Mouse (Mus musculus) cortical plate, adult 2 months (tissue): Measurements from ENCODE around the gene Gsta3. TPM values are rescaled to one million over a fixed set of nuclear protein-coding genes. Genes with fewer than 3 reads are reported as not detected.
"Not testable (repeated sequence)": the region's sequence is repeated elsewhere in the genome, so short reads cannot be mapped to it uniquely, and the experiment has no call there.

Experiments used
- H3K27ac ChIP-seq: fragments of 200-500 bp; 2 replicates; pipeline ENCODE4 v1.5.1; 2012; ENCODE audit warnings: low read length, control low read depth, inconsistent platforms; ENCODE audit not compliant: insufficient read depth
- H3K4me1 ChIP-seq: fragments of 200-500 bp; 2 replicates; pipeline ENCODE4 v1.6.1; 2011; ENCODE audit warnings: low read length; ENCODE audit not compliant: control insufficient read depth, insufficient read depth
- H3K4me3 ChIP-seq: fragments of 200-500 bp; 2 replicates; pipeline ENCODE4 v1.5.1; 2011; ENCODE audit warnings: mild to moderate bottlenecking, low read length, control low read depth; ENCODE audit not compliant: insufficient read depth
- CTCF ChIP-seq: fragments of 200-500 bp; IDR thresholded peaks from 2 replicates; pipeline ENCODE4 v1.5.1; 2011; ENCODE audit warnings: mild to moderate bottlenecking, control low read depth, low read length; ENCODE audit not compliant: insufficient read depth; ENCODE audit errors: extremely low read depth
- POLR2A ChIP-seq: fragments of 200-500 bp; IDR thresholded peaks from 2 replicates; pipeline ENCODE4 v1.6.1; 2011; ENCODE audit warnings: mild to moderate bottlenecking, low read length, control low read depth; ENCODE audit not compliant: insufficient read depth; ENCODE audit errors: extremely low read depth
- polyA plus RNA-seq: library from polyadenylated mRNA; depleted of rRNA; stranded (reverse); fragments of >200 nt; gene quantifications from 2 replicates; pipeline ENCODE4 v1.2.3, GENCODE M21; 2012; rRNA removed

Gene Gsta3
- 3.4 and 3.5 TPM in 2 replicates for polyA plus RNA-seq

DNA sequence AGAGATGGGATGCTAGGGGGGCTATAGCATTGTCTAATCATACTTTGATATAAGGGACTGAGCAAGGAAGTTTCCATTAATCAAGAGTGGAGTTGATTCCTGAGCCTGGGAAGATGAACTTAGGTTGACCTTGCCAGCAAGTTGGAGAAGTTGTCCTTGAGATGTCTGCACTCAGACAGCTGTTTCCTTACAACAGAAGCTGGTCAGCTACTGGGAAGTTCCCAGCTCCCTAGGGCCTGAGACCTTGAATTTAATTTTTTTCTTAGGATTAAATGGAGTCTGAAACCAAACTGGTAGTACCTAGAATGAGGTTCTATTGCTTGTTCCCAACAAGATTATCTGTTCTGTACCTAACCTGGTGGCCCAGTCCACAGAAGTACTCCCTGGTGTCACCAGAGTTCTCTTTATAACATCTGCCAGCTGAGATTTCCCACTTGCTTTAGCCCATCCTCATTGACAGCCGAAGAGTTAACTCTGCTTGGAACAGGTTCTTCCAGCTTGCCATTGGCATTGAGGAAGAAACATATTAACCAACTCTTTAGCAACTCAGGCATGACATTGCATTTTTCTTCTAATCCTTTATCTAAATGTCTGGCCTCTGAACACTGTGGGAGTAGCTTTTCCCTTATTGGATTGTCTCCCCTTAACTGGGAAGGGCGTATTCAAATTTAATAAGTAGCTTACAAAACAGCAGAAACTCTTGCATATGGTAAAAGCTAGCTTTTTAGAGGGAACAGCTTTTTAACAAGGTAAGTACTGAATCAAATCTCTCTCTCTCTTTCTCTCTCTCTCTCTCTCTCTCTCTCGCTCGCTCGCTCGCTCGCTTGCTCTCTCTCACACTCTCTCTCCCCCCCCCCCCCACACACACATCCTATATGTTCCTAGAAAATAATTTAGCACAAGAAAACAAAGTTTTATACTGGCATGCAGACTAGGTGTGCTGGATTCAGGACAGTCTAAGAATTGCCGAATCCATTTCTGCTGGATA, at the start of gene Gsta3:
Gene Gsta3 (plus strand): TSS at position 679 of the 988 bp plus-strand sequence.
- H3K4me1 ChIP-seq = no peaks in the 10 kb centered on the region
- H3K27ac ChIP-seq = no peak within 1 kb of the TSS
- no peak within 1 kb of the TSS for H3K4me3 ChIP-seq
- TF ChIP-seq CTCF = no peak
- no peak for TF ChIP-seq POLR2A

DNA sequence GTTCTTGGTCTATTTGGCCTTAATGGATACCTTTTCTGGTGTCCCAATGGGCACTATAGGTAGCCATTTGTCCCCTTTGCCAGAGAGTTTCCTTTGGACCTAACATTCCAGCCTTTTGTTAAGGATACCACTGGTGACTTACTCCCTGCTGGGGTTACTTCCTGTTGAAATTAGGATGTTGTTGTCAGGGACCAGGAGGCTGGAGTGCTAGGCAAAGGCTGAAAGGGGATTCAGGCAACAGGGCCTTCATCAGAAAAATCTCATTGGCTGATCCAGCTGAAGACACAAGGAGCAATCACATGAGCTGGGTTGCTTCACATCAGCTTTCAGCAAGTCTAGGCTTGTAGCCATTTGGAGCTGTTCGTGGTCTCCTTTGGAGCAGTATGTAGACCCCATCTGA, 34.1 kb upstream of the Gsta3 start:
- Histone ChIP-seq H3K4me1 (no peaks in the 10 kb centered on the region), H3K4me3 (no peak overlapping the region), H3K27ac (no peak overlapping the region)
- TF ChIP-seq CTCF (no peak), POLR2A (no peak)

DNA sequence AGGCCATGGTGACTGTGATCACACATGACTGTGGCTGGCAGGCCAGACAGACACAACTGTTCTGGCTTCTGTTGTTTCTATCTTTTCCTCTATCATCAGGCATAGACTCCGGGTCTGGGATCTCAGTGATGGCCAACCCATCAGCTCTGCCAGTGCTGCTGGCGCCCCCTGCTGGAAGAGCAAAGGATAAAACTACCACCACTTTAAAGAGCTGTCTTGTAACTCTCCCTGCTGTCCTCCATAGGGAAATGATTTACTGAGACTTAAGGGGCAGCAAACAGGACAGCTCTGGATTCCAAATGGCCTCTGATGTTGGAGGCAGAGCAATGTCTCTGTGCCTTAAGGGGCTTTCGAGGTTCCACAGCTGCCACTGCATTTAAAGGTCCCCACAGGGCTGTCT, 26.9 kb upstream of the Gsta3 start:
- H3K4me1 ChIP-seq, H3K27ac ChIP-seq, H3K4me3 ChIP-seq: not testable (repeated sequence)
- 0 out of 2 replicates have a peak, but pooled peaks have one; percentile 1 for TF ChIP-seq CTCF

DNA sequence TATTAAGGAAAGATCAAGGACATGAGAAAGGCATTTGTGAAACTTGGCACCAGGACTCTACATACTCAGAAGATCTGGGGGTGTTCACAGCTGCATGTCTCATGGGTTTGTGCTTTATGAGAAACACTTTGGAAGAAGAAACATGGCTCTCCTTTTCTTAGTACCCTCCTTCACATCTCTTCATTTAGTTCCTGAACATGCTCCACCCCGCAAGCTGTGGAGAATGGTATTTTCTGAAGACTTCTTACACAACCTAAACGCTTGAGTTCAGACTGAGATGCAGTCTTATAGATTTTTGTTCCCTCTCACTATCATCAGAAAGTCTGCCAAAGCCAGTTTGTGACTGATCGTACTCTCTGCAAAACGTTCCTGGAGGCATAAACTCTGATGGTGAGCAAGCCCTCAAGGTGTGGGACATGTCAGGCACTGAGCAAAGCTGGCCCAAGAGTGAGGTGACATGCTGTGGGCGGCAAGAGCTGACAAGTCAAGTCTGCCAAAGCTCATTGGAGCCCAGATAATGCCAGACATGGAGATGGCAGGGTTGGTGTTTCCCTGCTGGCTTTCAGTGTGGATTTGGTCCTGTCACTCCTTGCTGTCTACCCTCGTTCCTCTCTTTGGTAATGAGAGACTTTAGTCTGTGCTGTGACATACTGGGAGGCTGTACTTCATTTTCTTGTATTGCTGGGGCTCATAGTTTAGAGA, 26.2 kb upstream of the Gsta3 start:
- peak overlapping the region; percentile 67 for H3K27ac ChIP-seq
- not testable (repeated sequence) for H3K4me3 ChIP-seq, H3K4me1 ChIP-seq

DNA sequence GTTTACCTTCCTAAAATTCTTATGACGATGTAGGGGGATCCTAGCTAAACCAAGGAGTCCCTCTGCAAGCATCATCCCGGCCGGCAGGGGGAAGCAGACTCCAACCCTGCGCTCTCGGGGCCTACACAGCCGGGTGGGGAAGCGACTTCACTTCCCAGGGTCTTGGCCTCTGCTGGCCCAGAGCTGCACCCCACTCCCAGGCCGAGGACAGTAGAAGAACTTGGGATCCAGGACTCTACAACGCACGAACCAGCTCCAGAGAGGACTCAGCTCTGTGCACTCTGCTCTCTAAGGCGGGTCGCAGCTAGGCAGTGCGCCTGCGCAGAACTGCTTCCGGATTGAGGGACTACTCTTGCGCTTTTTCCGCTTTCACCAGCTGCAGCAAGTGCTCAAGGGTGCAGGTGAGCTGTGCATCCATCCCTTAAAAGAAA, 21.9 kb upstream of the Gsta3 start, which contains the start of gene Tmem14a:
Gene Tmem14a (plus strand): TSS at position 87 of the 431 bp plus-strand sequence.
- Histone ChIP-seq H3K27ac (peak within 1 kb of the TSS; percentile 83), H3K4me1 (peaks cover 3% of the 10 kb centered on the region), H3K4me3 (peak within 1 kb of the TSS; percentile 58)
- TF ChIP-seq CTCF (peak; percentile 64), POLR2A (peak; percentile 90)

DNA sequence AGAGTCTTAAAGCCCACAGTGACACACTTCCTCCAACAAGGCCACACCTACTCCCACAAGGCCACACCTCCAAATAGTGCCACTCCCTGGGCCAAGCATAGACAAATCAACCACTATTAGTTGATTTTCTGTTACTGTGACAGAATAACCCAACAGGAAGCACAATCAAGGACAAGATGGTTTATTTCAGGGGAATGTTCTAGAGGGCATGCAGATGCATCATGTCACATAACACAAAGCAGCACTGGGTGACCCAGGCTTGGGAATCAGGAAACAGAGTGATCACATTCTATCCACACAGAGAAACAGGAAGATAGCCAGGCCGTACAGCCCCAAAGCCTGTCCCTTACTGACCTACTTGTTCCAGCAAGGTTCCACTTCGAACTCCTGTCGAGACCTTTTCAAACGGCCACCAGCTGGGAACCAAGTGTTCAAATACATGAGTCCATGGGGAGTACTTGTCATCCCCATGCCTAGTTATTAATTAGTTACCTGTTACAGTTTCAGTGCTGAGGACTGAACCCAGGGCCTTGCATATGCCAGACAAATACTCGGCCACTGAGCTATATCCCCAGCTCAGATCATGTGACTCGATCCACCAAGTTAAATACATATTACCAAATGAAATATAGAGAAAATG, 12.5 kb upstream of the Gsta3 start:
- H3K4me1 ChIP-seq = peaks cover 4% of the 10 kb centered on the region; the same call in 1 of the 2 replicates
- TF ChIP-seq POLR2A = no peak
- no peak for TF ChIP-seq CTCF
- no peak overlapping the region for H3K4me3 ChIP-seq
- H3K27ac ChIP-seq = no peak overlapping the region

DNA sequence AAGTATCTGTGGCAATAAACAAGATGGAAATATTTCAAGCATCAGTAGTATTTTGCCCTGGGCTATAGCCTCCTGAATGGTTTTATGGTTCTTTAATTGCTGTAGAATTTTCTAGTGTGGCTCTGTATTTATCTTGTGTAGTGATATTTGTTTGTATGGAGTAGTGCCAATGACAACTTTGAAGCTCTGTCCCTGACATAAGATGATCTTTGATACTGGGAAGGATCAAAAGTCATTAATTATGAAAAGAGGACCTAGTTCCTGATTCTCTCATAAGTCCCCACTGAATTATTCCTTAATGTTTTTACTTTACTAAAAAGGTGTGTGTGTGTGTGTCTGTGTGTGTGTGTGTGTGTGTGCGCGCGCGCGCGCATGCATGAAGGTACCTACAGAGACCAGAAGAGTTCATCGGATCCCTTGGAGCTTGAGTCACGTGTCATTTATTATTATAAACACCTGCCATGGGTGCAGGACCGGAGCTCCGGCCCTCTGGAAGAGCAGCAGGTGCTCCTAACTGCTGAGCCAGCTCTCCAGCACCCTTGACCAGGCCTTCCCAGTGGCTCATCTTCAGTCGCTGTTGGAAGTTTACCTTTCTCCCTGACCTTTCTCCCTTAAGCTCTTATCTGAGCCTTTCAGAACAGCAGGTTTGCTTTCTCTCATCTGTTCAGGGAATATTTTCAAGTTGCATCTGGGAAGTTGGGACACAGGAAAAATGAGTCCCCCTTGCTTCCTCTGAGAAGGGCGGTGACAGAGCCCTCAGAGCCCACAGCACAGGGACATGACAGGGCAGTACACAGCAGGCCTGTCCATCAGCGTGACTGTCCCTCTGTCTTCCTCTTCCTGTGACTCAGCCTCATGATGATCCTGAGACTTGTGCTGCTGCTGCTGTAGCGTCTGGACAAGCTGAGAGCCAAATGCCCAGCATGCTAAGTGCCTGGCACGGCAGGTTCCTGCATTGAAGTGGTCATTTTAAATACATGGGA, 11.4 kb upstream of the Gsta3 start:
- H3K4me1 ChIP-seq, H3K4me3 ChIP-seq, H3K27ac ChIP-seq: not testable (repeated sequence)

DNA sequence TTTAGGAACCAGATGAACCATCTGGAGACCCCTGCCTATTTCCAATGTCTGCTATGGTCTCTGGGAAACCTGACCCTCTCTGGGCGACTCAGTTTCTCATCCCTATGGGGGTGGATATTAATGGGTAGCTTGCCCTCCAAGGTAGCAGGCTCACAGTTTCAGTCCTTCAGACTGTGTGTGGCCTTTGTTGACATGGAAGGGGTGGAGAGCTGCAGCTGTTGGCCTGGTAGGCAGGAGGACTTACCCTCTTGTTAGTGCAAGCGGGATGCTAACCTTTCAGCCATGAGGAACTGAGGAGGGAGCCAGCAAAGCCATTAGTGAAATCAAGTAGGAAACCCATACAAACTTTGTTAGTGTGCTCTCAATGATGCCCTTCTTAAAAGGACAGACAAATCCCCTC, 10.0 kb upstream of the Gsta3 start:
- Histone ChIP-seq H3K4me1 (peaks cover 4% of the 10 kb centered on the region; the same call in 1 of the 2 replicates), H3K27ac (no peak overlapping the region), H3K4me3 (no peak overlapping the region)
- TF ChIP-seq POLR2A (no peak), CTCF (no peak)

DNA sequence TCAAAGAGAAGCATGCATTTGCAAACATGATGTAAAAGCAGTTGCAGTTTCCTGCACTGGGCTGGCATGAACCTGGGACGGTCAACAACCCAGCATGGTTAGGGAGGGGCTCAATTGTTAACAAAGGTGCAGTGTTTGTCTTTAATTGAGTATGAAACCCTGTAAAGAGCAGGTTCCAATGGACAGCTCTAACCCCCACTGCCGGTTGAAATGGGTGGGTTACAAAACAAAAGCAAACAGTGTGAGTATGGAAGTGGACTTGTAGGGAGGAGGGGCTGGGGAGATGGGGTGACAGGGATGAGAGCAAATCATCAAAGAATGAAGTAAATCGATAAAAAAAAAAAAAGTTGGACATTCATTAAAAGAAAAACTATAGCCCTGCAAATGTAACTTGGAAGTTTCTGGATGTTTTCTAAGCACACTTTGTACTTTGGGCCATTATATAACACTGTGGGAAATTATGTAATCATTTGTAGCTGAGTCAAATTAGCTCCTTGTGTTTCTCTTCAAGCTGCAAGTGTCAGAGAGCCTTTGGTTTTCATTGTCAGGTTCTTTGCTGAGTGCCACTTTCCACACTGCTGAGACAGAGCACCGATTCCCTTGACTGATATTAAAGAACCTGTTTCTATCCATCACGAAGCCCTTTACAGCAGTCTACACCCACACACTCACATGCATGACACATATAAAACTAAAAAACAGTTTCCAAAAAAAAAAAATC, 8.5 kb upstream of the Gsta3 start:
- H3K27ac ChIP-seq = peak overlapping the region; percentile 53; the same call in 1 of the 2 replicates
- TF ChIP-seq CTCF (no peak), POLR2A (no peak)

More for the DNA sequence above, 8.5 kb upstream of the Gsta3 start:
- Histone ChIP-seq H3K4me3 (no peak overlapping the region), H3K4me1 (peaks cover 4% of the 10 kb centered on the region; the same call in 1 of the 2 replicates)
